Mouse (Mus musculus) cerebellum, adult 11-12 months (tissue): Measurements from ENCODE around the gene Gm9970.

Experiments used
- DNase-seq: peaks from one replicate; pipeline ENCODE4 v3.0.0; 2022

Gene Gm9970

GRCm38 (mm10) chr5:31240637-31241521 is at the start of gene Gm9970, which contains the start of gene Nrbp1:
TSS of gene Gm9970 (minus strand) at chr5:31241232.
TSS of gene Nrbp1 (plus strand) at chr5:31240864.
- peak; percentile 96 for DNase-seq

- DNase-seq, result no peak
Observed at GRCm38 (mm10) chr5:31289626-31290230, 48.7 kb upstream of the Gm9970 start.

DNA sequence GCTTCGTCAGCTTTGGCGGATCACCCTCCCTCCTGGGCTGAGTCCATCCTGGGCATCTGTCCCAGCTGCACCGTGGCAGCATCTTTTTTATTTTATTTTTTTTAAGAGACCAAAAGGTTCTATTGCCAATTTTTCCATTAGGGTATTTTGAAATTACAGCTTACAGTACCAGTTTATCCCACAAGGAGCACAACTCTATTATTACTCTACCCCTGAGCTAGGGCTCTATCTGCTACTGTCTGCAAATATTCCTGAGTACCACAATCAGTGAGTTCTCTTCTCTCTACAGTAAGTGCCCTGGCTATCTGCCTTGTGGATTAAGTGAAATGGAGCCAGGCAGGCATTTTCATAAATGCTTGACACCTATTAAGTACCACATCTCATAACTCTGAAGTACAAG is 47.6 kb upstream of the Gm9970 start:
- DNase-seq, result no peak

GRCm38 (mm10) chr5:31288225-31288624 is 47.2 kb upstream of the Gm9970 start:
- DNase-seq, result no peak

DNA sequence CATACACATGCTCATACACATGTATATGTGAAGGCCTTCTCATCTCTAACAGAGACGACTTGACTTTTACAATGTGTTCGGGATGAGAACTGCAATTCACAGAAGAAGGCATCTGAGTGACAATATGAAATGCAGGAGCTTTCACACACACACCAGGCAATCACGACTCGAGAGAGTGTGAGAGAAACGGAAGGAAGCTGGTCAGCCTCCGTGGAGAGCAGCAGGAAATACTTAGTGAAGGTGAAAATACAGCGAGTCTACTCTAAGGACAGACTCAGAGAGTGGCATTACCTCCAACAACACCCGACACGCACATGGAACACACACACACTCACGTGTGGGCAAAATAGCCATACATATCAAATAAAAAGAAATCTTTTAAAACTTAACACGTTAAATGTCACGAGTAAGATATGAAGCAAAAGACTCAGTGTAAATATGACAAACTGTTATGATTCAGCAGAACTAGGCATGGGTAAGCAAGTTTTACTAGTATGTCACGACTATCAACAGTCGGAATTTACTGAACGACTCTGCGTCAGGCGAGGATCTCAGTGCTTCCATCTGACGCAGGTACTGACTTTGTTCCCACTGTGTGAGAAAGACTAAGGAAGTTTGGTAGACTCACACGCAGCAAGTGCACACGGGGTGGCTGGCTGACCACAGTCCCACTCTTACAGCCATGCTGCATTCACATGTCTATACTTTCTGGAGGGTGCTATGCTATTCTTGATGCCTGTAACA is 38.4 kb upstream of the Gm9970 start:
- DNase-seq, result no peak

- no peak for DNase-seq
Observed at GRCm38 (mm10) chr5:31273018-31273417, 32.0 kb upstream of the Gm9970 start.

DNA sequence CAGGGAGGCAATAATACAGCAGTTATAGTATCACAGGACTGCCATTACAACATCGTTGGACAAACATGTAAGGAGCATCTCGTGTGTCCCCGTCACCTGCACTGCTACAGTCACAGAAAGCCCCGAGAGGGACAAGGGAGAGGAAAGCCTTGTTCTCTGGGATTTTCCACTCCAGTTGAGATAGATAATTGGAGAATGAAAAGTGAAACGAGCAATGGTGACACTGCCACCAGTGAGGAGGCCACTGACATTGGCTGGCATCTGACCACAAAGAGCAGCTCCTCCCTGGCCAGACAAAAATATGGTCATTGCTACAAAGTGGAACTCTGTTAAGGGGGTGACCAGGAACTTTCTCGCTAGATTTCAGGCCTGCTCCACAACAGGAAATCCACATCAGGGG is 26.7 kb upstream of the Gm9970 start:
- DNase-seq, result no peak

- DNase-seq, result no peak
Observed at GRCm38 (mm10) chr5:31266101-31266500, 25.1 kb upstream of the Gm9970 start.

- DNase-seq, result no peak
Observed at GRCm38 (mm10) chr5:31257616-31258015, 16.6 kb upstream of the Gm9970 start.

DNA sequence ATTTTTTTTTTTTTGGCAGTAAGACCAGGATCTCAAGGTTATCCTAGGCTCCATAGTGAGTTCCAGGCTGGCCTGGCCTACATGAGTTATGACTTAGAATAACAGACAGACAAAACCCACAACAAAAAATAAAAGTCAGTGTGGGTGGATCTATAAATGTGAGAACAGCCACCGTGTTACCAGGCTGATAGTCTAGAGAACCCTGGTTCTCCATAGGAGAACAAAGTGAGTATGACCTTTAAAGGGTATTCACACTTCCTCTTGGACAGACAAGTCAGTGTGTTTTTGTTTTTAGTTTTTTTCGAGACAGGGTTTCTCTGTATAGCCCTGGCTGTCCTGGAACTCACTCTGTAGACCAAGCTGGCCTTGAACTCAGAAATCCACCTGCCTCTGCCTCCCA is 14.9 kb upstream of the Gm9970 start:
- DNase-seq, result no peak

DNA sequence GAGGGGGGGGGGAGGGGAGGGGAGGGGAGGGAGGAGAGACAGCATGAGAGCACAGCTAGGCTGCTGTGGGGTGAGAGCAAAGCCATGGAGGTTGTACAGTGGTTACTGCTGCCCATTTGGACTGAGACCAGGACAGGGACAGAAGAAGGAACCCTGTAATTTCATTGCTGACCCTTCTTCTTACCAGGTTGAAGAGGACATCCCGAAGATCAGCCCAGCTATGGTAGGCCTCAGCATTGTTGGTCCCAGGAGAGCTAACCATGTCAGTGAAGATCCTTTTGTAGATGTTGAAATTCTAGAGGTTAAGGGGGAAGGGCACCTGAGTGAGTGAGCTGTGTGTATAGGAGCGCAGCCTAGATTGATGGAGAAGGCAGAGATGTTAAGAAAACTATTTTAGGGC is 14.3 kb upstream of the Gm9970 start:
- no peak for DNase-seq

GRCm38 (mm10) chr5:31254901-31255300 is 13.9 kb upstream of the Gm9970 start:
- no peak for DNase-seq

GRCm38 (mm10) chr5:31254452-31254851 is 13.4 kb upstream of the Gm9970 start:
- DNase-seq, result no peak

DNA sequence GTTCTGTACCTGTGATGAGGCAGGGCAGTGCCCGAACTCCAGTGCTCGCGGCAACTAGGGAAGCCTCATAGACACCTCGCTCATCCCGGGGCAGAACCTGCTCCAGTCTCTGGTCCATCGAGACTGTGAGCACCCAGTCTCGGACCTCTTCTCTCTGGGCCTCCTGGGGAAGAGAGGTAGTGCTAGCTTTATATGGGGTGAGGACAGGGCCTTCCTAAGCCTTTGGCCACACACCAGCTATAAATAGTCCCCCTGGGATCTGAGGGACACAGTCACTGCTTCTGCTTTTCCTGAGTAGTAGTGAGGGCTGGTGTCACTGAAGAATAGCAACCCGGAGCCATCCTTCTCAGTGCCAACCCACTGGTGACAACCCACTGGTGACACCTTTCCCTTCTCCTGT is 12.8 kb upstream of the Gm9970 start:
- DNase-seq, result no peak

GRCm38 (mm10) chr5:31252795-31253545 is 11.9 kb upstream of the Gm9970 start:
- no peak for DNase-seq

DNA sequence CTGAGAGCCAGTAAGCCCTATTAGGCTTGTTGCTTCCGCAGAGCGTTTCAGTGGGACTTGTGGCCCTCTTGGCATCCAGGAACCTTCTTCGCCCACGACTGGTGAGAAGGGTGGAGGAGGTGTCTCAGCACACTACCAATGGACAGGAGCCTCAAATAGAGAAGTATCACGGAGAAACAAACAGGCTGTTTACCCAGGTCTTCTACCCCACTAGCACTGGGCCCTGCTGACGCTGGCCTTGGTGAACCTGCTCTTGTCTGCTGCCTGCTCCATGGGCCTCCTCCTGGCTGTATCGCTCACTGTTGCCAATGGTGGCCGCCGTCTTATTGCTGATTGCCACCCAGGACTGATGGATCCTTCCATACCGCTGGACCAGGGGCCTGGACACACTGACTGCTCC is 11.1 kb upstream of the Gm9970 start:
- no peak for DNase-seq

DNA sequence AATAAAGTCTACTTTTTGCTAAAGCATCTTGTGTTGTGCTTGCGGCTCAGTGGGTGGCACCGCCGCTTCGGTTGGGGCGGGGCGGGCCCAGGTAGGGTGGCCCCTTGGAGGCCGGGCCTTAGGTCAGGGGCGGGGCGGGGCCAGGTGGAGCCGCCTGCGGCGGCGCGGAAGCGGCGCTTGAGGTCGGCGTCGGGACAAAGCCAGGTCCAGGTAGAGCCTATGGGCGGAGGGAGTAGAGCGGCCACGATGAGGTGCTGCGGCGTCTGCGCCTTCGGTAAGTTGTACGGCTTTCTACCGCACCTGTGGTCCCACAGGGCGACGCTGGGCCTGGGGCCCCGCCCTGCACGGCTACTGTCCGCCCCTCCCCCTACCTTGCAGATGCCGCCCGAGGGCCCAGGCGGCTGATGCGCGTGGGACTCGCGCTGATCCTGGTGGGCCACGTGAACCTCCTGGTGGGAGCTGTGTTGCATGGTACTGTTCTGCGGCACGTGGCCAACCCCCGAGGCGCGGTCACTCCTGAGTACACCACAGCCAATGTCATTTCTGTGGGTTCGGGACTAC is 10.6 kb upstream of the Gm9970 start, which contains the start of gene Krtcap3:
Gene Krtcap3, plus strand, starts transcription at position 151 of the 561 bp plus-strand sequence.
- peak; percentile 38 for DNase-seq

DNA sequence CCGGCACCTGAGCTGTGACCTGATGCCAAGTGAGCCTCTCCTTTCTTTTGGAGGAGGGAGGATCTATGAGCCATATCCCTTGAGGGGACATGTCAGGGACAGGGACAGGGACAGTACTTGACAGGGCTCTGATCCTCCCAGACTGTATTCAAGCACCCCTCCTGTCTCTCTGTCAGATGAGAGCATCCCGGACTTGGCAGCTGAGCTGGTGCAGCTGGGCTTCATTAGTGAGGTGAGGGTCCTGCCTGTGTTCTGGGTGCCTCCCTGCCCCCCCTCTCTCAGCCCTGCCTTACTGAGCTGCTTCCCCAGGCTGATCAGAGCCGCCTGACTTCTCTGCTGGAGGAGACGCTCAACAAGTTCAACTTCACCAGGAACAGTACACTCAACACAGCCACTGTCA is 9.7 kb upstream of the Gm9970 start:
- DNase-seq, result no peak

DNA sequence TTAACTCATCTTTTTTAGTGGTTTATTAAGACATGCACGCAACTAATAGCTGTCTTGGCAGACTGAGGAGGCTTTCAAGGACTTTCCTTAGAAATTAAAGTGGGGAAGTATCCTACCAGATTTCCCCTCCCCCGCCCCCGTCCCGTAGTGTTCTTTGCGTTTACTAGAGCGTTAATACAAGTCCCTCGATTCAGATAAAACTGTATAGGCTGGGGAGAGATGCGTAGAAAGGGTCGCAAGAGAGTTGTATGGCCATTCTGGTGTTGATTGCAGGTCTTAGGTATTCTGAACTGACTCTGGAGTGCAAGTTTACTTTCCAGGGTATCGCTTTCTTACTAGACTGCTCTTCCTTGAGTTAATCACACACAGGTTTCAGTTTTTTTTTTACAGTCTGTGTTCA is 1.2 kb upstream of the Gm9970 start:
- no peak for DNase-seq

GRCm38 (mm10) chr5:31241522-31242034 is 546 bp upstream of the Gm9970 start:
- no peak for DNase-seq

DNA sequence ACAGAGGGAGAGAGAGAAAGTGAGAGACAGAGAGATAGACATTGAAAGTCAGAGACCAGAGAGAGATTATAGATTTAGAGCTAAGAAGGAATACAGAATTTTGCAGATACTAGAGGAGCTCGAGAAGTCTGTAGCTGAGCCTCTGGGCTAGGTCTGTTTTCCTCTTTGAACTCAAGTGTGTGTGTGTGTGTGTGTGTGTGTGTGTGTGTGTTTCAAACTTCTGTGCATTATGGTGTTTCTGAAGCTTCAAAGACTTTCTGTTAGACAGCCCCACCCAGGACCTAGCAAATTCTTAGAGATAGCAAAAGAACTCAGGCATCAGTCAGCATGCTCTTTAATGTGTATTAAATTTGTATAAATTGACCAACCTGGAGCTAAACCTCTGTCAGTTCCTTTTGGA is 14.4 kb downstream of the Gm9970 start:
- DNase-seq, result no peak

DNA sequence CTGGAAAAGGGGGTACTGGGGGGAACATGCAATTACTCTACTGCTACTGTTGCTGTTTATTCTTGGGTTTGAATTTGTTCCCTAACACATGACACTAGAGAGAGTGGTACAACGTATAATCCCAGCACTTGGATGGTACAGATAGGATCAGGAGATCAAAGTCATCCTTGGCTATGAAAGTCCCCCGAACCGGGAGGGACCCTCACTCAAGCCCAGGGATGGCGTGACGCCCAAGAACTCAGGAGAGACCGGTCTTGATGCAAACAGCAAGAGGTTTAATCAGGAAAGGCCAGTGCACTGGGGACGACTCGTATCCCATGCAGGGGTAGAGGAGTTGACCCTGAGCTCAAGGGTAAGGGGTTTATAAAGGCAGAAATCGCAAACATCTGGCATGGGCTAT is 18.3 kb downstream of the Gm9970 start:
- DNase-seq, result peak; percentile 28
